Mouse (Mus musculus) embryo, embryonic 10.5 days (tissue): ENCODE results near the gene Itsn1.

Experiments
- DNase-seq: peaks from one replicate; pipeline ENCODE4 v3.0.0-alpha.2; 2015; ENCODE audit warnings: low spot score

Gene Itsn1

DNA sequence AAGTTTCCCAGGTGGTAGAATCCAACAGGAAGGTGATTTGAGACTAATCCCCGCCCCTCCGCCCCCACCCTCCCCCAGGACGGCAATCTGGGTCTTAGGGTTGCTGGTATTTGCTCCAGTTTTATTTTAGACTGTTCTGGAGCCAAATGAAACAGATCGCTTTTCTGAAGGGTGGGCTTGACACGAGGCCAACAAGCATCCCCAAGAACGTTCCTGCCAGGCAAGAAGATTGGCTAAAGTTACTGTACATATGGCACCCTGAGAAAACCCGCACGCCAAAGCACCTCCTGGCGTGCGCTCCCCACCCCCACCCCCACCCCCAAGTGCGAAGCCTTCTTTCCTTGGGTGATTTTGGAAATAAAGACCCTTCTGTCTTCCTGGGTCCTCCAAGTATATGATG, 178.1 kb downstream of the Itsn1 start:
- no peak for DNase-seq

GRCm38 (mm10) chr16:91909569-91910335, 180.7 kb downstream of the Itsn1 start:
- no peak for DNase-seq

- peak; percentile 92 for DNase-seq
Measured at GRCm38 (mm10) chr16:91917631-91918096, 188.6 kb downstream of the Itsn1 start.

DNA sequence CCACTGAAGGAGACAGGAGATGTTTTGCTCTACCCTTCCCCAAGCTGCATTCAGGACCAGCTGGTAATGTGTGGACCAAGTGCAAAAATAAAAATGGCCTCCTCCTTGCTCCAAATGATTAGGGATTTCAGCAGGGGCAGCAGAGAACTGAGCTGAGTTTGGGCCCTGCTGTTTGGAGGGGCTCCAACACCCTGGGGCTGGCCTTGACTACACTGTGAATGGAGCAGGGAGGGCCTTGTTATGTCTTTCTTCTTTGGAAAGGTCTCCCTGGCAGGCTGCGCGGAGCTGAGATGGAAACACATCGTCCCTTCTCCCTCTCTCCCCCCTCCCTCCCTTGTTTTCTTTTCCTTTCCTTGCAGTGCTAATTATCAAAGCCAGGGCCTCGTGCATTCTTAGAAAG, 189.4 kb downstream of the Itsn1 start:
- DNase-seq, result no peak

DNA sequence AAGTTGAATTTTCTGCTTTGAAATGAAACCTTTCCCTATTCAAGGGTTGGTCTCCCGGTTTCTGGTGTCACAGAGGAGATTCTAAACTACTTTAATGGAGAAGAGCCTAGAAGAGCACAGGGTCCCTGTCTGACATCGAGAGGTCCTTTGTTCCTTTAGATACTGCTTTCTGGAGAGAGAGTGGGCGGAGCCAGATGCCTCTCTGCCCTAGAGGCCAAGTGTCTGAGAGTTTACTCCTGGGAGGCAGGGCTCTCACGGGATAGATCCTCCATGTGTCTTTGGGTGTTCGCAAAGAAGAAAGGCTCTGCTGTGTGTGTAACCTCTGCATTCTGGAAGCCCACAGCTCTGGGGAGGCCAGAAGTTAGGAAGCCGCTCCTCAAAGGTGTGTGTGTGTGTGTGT, 190.0 kb downstream of the Itsn1 start:
- no peak for DNase-seq

GRCm38 (mm10) chr16:91921340-91921739, 192.3 kb downstream of the Itsn1 start:
- DNase-seq, result no peak

GRCm38 (mm10) chr16:91922939-91923338, 193.9 kb downstream of the Itsn1 start:
- DNase-seq, result no peak

GRCm38 (mm10) chr16:91924426-91924825, 195.3 kb downstream of the Itsn1 start:
- no peak for DNase-seq

GRCm38 (mm10) chr16:91927911-91928630, 199.0 kb downstream of the Itsn1 start:
- no peak for DNase-seq

DNA sequence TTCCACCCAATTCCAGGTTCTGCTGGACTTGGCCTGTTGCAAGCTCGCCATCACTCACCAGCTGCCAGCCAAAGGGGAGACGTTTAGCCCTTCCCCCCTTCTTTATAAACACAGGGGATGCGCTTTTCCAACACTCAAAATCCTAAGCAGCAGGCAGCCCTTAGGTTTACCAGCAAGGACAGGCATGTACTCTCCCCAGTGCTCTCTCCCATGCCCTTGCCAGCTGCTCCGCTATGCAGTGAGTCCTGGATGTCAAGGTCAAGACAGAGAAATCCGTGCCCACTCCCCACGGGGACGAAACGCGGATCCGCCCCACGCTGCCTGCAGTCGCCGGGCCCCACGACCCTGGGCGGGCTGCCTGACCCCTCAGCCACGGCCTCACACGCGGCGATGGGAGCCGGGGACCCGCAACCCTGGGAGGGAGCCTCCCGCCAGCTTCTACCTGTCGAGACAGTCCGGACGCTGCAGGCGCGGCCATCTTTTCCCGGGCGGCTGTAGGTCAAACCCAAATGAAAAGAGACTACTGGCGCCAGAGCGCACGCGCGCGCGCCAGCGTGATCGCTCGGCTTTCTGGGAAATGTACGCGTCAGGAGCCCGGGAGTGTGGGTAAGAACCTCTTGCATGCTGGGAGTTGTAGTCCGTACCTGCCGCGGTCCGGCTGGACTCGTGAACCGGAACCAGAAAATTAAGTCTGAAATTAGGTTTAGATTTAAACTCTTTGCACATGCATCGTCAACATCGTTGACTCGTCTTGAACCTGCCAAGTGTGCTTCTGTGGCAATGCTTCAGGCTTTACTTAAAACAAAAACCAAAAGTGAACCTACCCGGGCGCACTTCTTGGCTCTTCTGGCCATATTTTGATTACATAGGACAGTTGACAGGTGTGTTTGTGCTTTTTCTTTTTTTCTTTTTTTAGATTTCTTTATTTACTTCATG, 202.3 kb downstream of the Itsn1 start:
- DNase-seq, result peak; percentile 97

DNA sequence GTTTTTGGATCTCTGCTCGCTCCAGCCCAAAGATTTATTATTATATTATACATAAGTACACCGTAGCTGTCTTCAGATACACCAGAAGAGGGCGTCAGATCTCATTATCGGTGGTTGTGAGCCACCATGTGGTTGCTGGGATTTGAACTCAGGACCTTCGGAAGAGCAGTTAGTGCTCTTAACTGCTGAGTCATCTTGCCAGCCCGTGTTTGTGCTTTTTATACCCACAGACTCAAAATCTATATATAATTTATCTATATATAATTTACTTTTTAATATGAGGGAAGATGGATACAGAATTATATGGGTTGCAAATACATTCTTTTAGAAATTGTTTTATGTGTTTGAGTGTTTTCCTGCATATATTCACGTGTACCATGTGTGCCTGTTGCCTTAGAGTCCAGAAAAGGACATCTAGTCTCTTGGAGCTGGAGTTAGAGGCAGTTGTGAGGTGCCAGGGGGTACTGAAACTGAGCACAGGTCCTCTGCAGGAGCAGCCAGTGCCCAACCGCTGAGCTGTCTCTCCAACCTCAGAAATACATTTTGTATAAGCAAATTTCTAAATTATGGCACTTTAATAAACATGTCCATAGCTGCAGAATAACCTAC, 203.1 kb downstream of the Itsn1 start:
- DNase-seq, result no peak

GRCm38 (mm10) chr16:91932843-91933518, 203.9 kb downstream of the Itsn1 start:
- no peak for DNase-seq

- peak; percentile 56 for DNase-seq
Measured at GRCm38 (mm10) chr16:91935108-91935507, 206.0 kb downstream of the Itsn1 start.

DNA sequence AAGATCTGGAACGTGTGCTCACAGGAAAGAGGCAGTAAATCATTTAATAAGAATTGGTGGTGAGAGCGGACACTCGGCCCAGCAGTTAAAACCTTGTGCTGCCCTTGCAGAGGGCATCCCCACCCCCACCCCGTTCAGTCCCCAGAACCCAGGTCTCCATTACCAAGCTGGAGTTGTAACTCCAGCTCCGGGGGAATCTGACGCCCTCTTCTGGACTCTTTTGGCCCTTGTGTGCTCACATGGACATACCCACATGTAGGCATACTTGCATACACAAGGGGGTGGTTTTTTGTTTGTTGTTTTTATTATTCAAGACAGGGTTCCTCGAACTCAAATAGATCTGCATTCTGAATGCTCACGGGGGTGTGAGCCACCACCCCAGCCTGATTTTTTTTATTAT, 206.6 kb downstream of the Itsn1 start:
- DNase-seq, result no peak

DNA sequence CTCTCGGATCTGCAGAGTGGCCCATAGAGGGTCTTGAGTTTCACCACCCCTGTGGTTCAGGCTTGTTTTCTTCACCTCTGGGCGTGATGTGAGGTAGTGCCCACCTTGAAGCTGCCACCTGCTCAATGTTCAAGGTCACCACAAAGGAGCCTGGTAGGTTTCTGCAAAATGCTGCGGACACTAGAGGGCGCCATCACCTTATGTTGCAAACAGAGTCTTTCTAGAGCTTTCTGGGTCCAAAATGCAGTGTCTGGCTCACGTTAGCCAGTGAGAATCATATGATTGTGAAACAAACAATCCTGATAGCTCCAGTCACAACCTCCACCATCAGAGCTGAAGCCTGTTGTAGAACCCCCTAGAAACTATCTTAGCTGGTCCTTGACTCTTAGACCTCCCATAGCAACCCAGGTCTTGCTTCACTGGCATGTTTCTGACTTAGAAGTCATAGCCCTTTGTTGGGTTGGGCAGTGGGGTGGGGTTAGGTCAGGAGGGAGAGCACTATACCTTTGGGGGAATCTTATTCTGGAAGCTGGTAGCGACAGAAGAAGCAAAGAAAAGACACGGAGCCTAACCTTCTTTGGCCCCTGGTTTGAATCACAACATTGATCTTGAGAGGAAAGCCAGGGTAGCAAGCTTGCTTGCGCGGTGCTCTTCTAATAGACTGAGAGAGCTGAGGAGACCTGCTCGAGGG, 207.4 kb downstream of the Itsn1 start:
- peak; percentile 94 for DNase-seq

GRCm38 (mm10) chr16:91937281-91937680, 208.2 kb downstream of the Itsn1 start:
- no peak for DNase-seq

DNA sequence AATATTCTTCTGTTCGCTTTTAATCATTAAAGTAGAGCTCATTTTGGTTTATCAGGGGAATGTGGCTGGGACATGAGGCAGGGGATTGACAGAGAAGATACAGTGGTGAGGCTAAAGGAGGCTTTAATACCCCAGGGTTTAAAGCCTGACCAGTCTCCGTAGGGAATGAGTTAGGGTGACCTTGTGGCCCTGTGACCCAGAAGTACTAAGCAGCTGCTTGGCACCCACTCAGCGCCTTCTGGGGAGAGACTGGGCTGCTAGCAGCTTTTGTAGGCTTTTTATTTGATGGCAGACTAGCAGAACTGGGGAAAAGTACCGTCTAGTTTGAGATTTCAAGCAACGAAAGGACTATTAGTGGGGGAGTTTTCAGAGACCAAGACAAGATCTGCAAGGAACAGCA, 209.1 kb downstream of the Itsn1 start:
- no peak for DNase-seq

DNA sequence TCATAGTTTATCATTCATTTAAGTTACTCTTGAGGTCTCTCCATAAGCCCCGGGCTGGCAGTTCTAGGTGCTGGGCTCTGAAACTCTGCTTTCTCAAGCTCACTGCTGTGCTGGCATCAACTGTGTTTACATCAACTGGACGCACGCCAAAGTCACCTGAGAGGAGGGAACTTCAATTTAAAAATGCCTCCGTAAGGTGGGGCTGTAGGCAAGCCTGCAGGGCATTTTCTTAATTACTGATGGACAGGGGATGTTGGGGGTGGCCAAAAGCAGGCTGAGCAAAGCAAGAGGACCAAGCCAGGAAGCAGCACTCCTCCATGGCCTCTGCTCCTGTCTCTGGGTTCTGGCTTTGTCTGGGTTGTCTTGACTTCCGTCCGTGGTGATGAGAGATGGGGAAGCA, 211.6 kb downstream of the Itsn1 start:
- DNase-seq, result no peak

DNA sequence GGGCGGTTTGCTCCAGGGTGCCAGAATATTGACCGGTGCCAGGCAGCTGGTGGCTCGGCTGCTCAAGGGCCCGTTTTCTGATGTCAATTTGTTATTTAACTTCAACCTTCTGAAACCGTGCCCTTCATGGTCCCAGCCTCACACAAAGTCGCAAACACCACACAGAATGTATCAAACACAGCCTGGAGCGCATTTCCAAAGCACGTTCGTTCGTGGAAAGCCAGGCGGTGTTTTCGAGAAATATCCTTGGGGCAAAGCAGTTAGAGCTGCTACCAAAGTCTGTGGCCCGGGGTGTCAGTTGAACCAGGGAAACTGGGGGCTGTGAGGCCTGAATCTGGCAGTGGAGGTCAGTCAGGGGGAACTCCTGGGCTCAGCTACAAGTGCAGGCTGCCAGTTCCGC, 213.1 kb downstream of the Itsn1 start:
- DNase-seq, result no peak

DNA sequence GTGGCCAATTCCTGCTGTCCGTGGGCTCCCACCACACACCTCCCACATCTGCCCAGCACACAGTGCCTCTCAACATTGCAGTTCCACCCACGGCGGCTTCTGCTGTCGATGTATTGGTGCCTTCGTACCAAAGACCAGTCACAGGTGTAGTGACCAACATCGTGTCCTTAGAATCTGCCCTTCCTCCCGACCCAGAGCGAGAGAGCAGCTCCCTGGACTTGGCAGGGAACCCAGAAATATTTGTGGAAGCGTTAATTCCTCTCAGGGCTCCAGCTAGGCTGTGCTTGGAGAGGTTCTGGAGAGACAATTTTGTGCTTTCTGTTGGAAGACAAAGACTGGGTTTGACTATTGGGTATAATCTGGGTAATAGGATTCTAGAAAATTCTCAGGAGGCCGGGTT, 217.2 kb downstream of the Itsn1 start:
- no peak for DNase-seq

DNA sequence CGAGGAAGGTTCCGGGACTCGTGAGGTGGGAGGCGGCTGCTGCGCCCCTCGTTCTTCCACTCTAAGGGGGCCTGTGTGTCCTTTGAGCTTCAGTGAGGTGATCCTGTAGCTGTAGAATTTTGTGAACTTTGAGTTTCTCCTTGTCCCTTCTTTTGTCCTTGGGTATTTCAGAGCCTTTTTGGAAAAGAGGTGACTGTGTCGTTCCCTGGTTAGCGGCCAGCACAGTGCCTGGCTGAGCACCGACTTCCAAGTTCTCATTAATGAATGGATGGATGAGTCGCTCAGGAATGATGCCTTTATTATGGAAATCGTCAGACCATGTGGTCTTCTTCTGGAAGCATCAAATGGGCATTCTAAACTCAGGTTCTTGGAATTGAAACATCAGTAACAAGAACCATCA, 218.0 kb downstream of the Itsn1 start:
- DNase-seq, result no peak
